8 mouse cellular contexts compared by ENCODE assay signal in the genomic region with DNA sequence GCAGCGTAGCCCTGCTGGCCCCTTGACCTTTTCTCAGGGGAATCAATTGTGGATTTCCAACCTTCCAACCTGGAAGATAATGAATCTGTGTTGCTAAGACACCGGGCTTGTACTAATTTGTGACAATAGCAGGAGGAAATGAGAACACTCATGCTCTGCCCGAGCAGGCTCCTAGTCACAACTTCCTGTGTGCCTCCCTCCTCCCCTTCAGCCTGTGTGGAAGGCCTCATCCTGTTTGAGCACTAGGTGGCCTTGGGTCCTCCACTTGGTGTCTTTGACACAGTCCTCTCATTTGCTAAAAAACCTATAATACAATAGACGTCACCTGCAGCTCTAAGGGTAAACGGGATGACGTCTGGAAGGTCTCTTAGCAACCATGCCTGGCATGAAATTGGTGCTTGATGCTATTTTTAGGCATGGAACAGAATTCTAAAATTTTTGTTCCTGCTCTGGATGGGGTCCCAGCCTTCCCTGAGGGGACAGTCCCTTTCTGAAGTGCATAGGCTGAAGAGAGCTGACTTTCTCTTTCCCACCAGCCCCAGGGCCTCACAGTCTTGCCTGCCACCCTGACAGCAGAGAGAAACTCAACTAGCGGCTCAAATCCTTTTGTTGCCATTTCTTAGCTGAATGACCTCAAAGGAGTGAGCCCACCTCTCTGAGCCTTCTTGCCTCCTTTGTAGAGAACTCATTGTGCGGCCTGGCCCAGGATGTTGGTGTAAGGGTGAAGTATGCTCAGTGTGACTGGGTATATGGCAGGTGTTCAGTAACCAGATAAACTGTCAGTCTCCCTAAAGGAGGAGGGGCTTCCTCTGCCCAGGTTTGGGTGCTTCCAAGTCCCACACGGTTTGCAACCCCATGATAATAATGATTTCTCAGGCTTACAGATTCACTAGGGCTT.
DNase-seq lines count a peak whose midpoint lies in the region; ATAC-seq and TF ChIP-seq lines count a peak whose summit lies in the region.

No protein-coding gene starts in this region.

- no peaks in the 10 kb centered on the region for H3K27me3 ChIP-seq in heart, embryonic 15.5 days
- no peaks in the 10 kb centered on the region for H3K27me3 ChIP-seq in lung, postnatal 0 days (replicated peaks; ENCODE audit: insufficient read depth, low read length)

- ATAC-seq in heart, embryonic 15.5 days (replicated peaks; ENCODE audit: insufficient number of reproducible peaks, insufficient read depth, low FRiP score, low read depth), result peak; percentile 47; the same call in 1 of the 2 replicates
- peak; percentile 82 for ATAC-seq in lung, postnatal 0 days

- H3K4me2 ChIP-seq in heart, embryonic 15.5 days, result no peak overlapping the region
- no peak overlapping the region for H3K4me2 ChIP-seq in lung, postnatal 0 days (replicated peaks; ENCODE audit: low read depth, low read length)

- peak; percentile 50 for TF ChIP-seq CTCF in lung, postnatal 0 days (IDR thresholded peaks at IDR 0.05)

- 53% methylated on average over 9 of the region's 9 CpGs for WGBS in heart, embryonic 15.5 days
- WGBS in lung, postnatal 0 days, result 43% methylated on average over 9 of the region's 9 CpGs

- H3K4me3 ChIP-seq in heart, embryonic 15.5 days, result no peak overlapping the region
- H3K4me3 ChIP-seq in lung, postnatal 0 days (ENCODE audit: low read depth, low read length), result no peak overlapping the region

- H3K9me3 ChIP-seq in heart, embryonic 15.5 days (replicated peaks), result no peaks in the 10 kb centered on the region
- no peaks in the 10 kb centered on the region for H3K9me3 ChIP-seq in lung, postnatal 0 days (ENCODE audit: low read length)

- TF ChIP-seq EP300 in lung, postnatal 0 days (IDR thresholded peaks at IDR 0.05), result no peak

- peaks cover 17% of the 10 kb centered on the region for H3K4me1 ChIP-seq in heart, embryonic 15.5 days (replicated peaks)
- H3K4me1 ChIP-seq in lung, postnatal 0 days (ENCODE audit: insufficient read depth, low read depth, low read length), result no peaks in the 10 kb centered on the region

- H3K36me3 ChIP-seq in heart, embryonic 15.5 days, result no peaks in the 10 kb centered on the region
- H3K36me3 ChIP-seq in lung, postnatal 0 days (ENCODE audit: insufficient read depth, low read length), result no peaks in the 10 kb centered on the region

- intact Hi-C loops in left cerebral cortex, postnatal 14 days (cut with DNase I), result loop anchor here (5.0 to 10.0 kb wide), 2 partner anchors 78 to 185 kb away; no protein-coding TSS in a partner anchor
- intact Hi-C loops in left cerebral cortex, postnatal 4 days (cut with DNase I), result loop anchor here (5.0 to 10.0 kb wide), 4 partner anchors 75 to 935 kb away; partner anchors contain the start of gene Cpeb4

- peak; percentile 52 to 72 for DNase-seq in adrenal gland, adult (ENCODE audit: inconsistent age in 2 of 2, low spot score in 1 of 2)
- DNase-seq in adrenal gland, adult 8-10 months, result no peak
- peak; percentile 66 to 75 for DNase-seq in left cerebral cortex, postnatal 14 days (ENCODE audit: low spot score in 2 of 2)
- no peak for DNase-seq in left cerebral cortex, postnatal 4 days
- DNase-seq in lung, postnatal 0 days (ENCODE audit: low spot score), result peak; percentile 55
- DNase-seq in right cerebral cortex, postnatal 25 days, result peak; percentile 46
- no peak for DNase-seq in c-Kit-positive CD71-positive TER-119-positive erythroid progenitor cells, embryonic 14.5 days (ENCODE audit: low spot score)

- H3K27ac ChIP-seq in heart, embryonic 15.5 days, result peak overlapping the region; percentile 32; the same call in 1 of the 2 replicates
- no peak overlapping the region for H3K27ac ChIP-seq in lung, postnatal 0 days (ENCODE audit: low read length)

- H3K9ac ChIP-seq in heart, embryonic 15.5 days, result no peak overlapping the region
- H3K9ac ChIP-seq in lung, postnatal 0 days (replicated peaks; ENCODE audit: low read depth), result no peak overlapping the region

Comparison
In these comparisons a context has a peak if more than half of its experiments do, and no peak if none do; other contexts are left out.
1. DNase-seq: peak in adrenal gland, adult (2 of 2), left cerebral cortex, postnatal 14 days (2 of 2), lung, postnatal 0 days (single experiment) and right cerebral cortex, postnatal 25 days (single experiment); none in adrenal gland, adult 8-10 months (single experiment), left cerebral cortex, postnatal 4 days (single experiment) and c-Kit-positive CD71-positive TER-119-positive erythroid progenitor cells, embryonic 14.5 days (single experiment).